Mouse (Mus musculus): ENCODE data around the gene Echdc3. TPM values are rescaled to one million over a fixed set of nuclear protein-coding genes. Genes with fewer than 3 reads are reported as not detected.

The Echdc3 gene
- total RNA-seq, 2 experiments from 2014 or later = 0.76 to 1.1 TPM

DNA sequence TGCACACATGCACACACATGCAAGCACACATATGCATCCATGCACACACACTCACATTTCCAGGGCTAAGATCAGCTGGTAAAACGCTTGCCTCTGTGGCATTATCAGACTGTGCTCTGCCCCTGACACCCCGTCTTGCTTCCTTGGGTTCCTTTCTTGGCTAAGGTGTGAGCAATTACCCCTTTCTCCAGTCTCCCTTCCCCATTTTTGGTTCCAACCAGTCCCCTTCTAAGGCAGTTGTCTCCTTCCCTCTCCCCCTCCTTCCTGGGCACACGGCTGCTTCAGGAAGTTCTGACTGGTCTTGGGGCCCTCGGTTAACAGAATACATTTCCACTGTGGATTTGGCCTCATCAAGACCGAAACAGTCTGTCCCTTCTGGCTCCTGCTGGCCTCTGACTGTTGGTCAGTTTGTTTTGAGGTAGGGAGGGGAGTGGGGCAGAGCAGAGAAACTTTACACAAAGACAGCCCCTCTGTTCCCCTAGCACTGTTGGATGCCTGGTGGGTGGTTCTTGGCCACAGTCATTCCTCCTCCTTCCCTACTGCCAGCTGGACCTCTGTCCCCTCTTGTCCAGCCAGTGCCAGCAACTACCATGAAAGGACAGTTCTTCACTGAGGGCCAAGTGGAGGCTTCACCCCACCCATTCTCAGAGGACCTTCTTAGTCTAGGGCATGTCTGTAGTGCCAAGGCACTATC lies 16.9 kb upstream of the Echdc3 start:
- DNase-seq (ENCODE audit: low spot score in 2 of 2) = peak in 1 of 2 experiments; percentile 29
- intact Hi-C loops (cut with DNase I) = no loop called here

DNA sequence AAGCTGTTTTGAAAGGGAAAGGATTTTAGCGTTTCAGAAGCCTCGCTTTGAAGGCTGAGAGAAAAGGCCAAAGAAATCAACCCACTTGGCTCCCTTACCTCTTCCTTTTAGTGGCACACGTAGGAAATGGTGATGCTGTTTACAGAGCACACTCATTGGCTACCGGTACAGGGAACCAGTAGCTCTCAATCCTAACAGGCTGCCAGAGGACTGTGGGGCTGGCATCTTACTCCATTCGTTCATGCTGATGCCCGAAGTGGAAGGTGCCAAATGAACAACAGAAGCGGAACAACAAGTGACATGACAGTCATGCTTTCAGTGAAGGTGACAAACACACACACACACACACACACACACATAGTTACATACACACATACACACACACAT lies 14.2 kb upstream of the Echdc3 start:
- intact Hi-C loops (cut with DNase I) = loop anchor here (2.0 kb wide), 1 partner anchor 30 kb away; no protein-coding TSS in a partner anchor
- DNase-seq (ENCODE audit: low spot score in 2 of 2) = no peak

DNA sequence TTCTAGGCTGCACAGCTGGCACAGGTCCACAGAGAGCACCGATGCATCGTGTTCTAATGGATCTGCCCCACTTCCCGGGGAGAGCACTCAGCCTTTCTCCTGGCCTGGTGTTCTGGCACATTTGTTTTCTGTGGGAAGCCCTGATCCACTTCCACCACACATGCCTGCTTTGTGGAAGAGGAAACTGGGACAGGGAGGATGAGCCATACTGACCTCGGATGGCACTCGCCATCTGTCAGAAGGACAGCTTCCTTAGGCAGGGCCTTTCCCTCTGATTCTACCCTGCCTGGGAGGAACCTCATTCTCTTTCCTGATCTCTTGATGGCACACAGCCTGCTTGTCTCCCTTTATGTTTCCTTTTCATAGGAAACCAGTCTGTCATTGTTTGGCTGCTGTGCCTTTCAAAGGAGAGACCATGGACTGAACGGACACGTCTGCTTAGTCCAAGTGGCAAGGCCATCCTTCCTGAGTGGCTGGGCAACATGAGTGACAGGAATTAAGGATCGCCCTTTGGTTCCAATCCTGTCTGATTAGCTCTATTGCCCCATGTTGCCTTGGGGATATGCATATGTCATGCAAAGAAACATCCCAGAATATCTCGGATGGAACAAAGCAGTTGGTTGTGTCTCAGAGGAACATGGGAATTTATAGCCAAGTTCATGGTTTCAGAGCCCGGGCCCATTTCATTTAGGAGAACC lies 13.7 kb upstream of the Echdc3 start:
- DNase-seq (ENCODE audit: low spot score in 2 of 2) = peak in 1 of 2 experiments; percentile 55
- intact Hi-C loops (cut with DNase I) = loop anchor here (2.0 kb wide), 1 partner anchor 30 kb away; no protein-coding TSS in a partner anchor

DNA sequence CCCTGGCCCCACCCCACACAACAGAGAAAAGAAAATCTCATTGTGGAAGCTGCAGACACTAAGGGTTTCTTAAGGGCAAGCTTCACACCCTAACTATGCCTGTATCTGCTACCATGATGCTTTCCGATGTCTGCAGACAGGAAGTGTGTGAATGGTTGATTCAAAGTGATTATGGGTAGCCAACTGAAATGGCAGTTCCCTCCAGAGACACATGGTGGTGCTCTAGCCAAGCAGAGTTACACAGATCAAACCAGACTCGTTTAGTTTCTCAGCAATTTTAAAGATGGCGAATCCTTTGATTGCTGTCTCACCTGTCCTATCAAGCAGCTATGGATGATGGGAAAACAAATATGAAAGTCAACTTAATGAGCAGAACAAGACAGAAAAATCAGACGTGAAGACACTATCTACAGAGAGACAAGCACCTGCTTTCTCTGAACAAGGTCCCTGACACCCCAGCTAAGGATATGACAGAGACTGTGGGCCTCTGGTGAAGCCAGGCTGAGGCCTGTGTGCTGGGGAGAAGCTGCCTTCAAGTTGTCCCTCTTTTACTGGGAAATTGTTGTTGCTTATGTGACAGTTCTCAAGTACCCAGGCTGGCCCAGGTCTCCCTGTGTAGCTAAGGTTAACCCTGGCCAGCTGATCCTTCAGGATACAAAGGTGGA lies 7.4 kb upstream of the Echdc3 start:
- peak; percentile 83 to 85 for DNase-seq (ENCODE audit: low spot score in 2 of 2)
- intact Hi-C loops (cut with DNase I) = loop anchor here (1.0 to 5.0 kb wide), 2 partner anchors 102 to 185 kb away; partner anchors contain the start of gene Usp6nl

DNA sequence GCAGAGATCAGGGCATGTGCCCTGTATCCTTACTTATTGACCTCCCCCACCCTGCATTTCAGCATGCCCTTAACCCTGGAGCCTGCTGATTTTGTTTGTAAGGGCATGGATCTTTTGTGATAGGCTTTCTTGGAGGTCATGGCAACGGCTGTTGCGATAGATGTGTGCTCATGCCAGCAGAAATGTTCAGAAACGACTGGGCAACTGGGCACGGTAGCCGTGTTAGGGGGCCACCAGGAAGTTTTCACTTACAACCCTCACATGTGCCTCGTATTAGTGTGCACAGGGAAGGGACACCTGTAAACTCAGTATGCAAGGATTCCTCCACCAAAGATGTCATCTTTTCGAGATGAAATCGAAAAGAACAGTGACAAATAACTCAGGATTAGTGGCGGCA lies 508 bp downstream of the Echdc3 start:
- intact Hi-C loops (cut with DNase I) = no loop called here

DNA sequence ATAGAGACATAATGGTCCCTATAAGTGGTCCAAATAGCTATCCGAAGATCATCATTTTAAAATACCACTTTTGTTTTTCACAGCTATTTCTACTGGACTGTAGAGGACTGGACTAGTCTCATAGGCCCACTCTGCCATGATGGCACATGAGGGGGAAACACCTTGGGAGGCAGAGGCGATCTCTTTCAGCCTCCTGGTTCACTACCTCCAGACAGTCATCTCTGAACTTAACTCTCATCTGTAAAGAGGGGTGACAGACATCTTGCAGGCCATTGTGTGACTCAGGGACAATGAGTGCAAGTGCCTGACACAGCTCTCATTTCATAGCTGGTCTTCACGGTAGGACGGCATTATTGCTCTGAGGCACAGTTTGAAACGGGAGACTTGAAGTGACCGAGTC lies 2.0 kb downstream of the Echdc3 start:
- intact Hi-C loops (cut with DNase I) = no loop called here
- no peak for DNase-seq (ENCODE audit: low spot score in 2 of 2)

More for the DNA sequence above, 508 bp downstream of the Echdc3 start:
- no peak for DNase-seq (ENCODE audit: low spot score in 2 of 2)

DNA sequence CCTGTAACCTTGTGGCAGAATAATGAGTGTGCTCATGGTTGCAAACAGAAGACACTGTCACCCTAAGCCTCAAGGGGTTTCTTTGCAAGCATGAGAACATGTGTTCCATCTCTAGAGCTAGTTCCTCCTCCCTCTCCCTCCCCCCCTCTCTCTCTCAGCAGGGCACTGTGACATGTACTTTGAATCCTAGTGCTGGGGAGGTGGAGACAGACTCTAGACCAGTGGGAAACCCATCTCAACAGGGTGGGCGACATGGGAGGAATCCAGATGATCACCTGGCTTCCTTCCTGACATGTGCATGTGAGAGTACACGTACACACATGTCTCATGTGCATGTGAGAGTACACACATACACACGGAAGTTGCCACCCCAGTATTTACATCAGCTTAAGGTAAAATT lies 3.1 kb downstream of the Echdc3 start:
- intact Hi-C loops (cut with DNase I) = no loop called here
- no peak for DNase-seq (ENCODE audit: low spot score in 2 of 2)

DNA sequence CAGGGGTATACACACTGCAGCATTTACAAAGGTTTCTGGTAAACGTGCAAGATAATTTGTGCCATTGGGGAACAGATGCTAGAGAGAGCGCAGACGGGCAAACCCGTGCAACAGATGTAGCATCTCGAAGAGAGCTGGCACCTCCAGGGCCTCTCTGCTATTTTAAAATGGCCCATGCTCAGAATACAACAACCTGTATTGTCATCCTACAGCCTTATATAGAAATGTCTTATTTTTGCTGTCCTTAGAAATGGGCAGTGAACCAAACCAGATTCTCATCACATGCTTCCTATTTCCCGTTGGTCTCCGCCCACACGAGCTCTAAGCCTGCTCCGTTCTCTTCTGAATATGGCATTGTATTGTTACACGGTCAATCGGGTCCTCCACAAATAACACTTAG lies 3.7 kb downstream of the Echdc3 start:
- intact Hi-C loops (cut with DNase I) = no loop called here
- DNase-seq (ENCODE audit: low spot score in 2 of 2) = peak; percentile 45 to 78

DNA sequence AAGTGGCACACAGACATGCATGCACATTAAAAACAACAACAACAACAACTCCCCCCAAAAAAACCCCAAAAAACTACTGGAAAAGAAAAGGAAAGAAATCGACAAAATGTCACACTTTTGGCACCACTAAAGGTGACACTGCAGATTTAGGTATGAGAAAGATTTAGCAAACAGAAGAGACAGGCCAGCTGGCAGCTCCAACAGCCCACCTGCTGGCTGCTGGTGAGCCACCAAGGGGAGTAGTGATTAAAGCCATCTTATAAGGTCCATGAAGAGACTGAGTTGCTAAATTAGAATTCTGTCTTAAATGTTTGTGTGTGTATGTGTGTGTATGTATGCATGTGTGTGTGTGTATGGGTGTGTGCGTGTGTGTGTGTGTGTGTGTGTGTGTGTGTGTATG lies 5.1 kb downstream of the Echdc3 start:
- no peak for DNase-seq (ENCODE audit: low spot score in 2 of 2)
- intact Hi-C loops (cut with DNase I) = no loop called here

DNA sequence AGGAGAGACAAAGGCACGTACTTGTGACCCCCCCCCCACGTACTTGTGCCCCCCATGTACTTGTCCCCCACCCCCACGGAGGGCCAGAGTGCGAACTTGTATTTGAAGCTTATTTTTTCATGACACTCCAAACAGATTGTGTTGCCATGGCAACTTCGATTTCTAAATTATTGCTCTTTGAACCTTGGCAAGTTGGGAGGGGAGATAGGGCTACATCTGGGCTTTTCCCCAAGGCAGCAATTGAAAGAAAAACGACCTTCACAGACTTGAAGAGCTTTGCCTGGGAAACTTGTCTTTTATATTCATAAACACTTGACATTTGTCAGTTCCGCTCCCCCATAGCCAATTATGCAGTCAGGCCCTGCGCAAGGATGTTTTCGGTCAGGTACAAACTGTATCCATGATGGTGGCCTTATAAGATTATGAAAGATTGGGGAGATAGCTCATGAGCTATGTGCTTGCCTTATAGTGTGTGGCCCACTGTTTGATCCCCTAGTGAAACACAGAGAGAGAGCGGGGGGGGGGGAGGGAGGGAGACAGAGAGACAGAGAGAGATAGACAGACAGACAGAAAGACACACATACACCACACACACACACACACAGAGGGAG lies 16.4 kb downstream of the Echdc3 start:
- DNase-seq (ENCODE audit: low spot score in 2 of 2) = no peak
- intact Hi-C loops (cut with DNase I) = no loop called here

DNA sequence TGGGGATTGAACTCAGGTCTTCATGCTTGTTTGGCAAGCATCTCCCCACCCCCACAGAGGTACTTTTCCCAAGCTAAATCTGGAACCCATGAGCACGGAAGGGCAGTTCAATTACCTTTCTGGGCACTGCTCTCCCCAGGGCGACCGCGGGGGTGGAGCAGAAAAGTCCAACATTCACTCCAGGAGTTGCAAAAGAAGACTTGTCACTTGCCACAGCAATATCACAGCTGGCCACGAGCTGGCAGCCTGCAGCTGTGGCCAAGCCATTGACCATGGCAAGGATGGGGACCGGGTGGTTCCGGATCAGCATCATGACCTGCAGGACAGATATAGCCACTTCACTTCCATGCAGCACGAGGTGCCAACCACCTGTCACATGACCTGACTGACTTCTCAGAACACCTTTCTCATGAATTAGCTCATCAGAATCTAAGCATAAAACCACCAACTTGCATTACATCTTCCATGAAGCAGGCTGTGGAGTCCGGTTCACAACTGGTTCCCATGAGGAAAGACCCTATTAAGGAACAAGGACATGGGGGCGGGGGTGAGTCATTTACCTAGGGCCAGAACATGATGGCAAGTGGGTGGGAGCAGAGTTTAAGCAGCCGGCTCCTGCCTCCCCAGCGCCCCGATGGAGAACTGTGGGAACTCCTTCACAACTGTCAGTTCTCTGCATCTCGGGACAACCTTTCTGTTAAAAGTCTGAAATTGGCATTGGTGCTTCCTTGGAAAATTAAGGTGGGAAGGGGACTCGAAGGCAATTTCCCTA lies 17.2 kb downstream of the Echdc3 start:
- no peak for DNase-seq (ENCODE audit: low spot score in 2 of 2)
- intact Hi-C loops (cut with DNase I) = no loop called here

DNA sequence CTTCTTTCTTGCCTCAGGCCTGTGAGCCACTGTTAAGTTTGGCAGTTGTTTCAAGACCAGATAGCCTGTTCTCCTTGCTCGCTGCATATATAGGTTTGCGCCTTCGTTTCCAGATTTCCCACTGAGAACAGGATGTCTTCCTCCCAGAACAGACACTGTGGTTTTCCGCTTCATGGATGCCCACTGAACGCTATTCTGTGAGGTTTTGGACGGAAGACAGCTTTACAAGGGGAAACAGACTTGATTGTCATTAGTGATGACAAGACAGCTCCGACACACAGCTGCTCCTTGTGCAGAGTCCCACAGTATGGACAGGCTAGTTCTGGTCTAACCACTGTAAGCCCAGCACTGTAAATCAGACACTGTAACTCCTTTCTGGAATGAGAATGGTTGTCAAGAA lies 18.3 kb downstream of the Echdc3 start:
- no peak for DNase-seq (ENCODE audit: low spot score in 2 of 2)
- intact Hi-C loops (cut with DNase I) = no loop called here

DNA sequence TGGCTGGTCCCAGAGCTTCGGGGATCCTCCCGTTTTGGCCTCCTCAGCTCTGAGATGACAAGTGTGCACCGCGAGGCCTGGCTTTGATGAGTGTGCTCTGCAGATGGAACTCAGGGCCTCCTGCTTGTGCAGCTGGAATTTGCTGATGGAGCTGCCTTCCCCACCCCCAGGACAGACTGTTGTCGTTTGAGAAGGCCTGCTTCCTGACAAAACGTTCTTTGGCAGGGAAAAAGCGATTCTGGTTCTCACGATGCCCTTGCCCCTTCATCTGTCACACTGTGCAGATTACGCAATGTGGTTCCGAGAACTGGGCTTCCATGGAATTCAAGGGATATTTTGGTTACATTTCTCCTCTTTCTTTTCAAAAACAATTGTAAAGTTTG lies 19.3 kb downstream of the Echdc3 start:
- DNase-seq (ENCODE audit: low spot score in 2 of 2) = no peak
- intact Hi-C loops (cut with DNase I) = loop anchor here (1.0 kb wide), 1 partner anchor 212 kb away; no protein-coding TSS in a partner anchor

DNA sequence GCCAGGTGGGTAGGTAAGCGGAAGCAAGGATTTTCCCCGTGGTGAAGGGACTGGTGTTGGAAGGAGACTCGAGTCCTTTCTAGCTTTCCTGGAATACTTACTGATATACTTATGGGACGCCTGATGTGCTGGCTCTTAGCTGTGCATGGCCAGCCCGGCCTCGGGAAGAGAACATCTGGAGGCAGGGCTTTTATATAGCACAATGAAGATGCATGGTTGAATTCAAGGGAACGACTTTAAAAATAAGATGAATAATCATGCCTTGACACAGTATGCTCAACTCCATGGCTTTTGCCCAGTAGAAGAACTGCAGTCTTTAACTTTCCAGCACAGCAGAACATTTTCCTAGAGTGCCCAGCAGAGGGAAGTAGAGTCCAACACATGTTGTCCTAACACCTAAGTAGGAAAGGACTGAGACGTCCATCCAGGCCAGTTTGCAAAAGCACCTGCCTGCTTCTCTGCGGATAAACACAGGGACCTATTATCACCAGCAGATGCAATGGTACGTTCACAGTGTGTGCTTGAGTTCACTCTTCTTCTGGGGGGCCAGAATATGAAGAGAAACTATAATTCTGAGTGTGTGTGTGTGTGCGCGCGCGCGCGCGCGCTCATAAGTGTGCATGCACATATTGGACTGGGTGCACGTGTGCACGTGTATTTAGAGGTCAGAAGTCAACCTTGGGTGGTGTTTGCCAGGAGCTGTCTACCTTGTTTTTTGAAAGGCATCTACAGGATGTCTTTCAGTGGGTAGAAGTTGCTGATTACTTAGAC lies 19.8 kb downstream of the Echdc3 start:
- intact Hi-C loops (cut with DNase I) = loop anchor here (1.0 kb wide), 1 partner anchor 212 kb away; no protein-coding TSS in a partner anchor
- peak; percentile 69 to 77 for DNase-seq (ENCODE audit: low spot score in 2 of 2)

DNA sequence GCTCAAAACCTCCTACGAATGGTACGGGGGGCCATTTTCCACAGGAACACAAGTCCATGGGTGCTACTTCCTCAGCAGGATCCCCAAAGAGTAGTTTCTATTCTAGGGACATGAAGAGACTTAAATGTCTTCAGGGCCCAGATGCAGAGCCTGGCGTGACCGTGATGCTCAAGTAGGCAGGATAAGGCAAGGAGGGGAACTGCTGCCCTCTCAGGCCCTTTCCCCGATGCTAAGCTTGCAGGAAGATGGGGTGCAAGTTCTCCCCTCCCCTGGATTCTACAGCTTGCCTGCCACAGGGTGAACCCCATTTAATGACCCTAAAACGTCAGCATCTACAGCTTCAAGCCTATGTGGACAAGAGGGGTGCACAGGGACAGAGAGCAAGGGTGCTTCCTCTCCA lies 22.8 kb downstream of the Echdc3 start:
- DNase-seq (ENCODE audit: low spot score in 2 of 2) = no peak

DNA sequence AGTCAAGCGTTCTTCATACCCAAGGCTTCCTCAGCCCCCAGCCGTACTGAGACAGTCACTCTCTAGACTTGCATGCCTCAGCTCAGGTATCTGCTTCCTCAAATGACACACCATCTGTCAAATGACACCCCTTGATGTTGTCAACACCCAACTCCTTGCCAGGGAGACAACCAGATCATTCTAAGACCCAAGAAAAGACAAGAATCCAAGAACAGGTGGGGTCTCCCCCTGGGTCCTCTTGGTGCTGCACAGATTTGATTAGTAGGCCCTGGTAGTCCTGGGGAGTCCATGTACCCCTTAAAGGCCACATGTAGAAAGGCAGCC lies 23.2 kb downstream of the Echdc3 start:
- DNase-seq (ENCODE audit: low spot score in 2 of 2) = no peak
- intact Hi-C loops (cut with DNase I) = no loop called here

More for the DNA sequence above, 22.8 kb downstream of the Echdc3 start:
- intact Hi-C loops (cut with DNase I) = no loop called here

DNA sequence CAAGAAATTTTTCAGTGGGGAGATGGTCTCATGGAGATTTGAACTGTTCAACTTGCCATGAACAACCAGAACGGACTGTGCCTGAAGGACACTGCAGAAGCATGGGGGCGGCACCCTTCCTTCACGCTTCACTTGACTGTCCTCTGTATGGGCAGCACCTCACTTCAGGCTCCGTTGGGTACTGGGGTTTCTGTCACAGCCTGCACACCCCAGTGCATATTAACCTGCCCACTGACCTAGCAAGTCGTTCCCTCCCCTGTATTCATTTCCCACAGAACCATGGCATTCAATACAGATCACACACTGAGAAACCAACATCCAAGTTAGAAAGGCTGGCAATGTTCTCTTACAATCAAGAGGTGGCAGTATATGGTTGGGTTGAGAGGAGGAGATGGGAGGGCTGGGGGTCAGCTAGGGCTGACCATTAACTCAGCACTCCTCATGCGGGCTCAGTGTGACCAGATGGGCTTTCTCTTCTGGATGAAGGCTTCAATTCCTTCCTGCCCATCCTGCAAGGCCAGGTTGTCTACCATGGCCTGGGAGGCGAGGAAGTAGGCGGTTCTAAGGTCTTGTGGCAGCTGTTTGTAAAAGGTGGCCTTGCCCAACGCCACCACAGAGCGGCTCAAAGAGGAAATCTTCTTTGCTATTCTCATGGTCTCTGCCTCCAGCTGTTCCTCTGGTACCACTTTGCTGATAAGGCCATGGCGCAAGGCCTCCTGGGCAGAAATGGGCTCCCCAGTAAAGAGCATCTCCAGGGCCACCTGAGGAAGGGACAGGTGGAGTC lies 23.8 kb downstream of the Echdc3 start:
- intact Hi-C loops (cut with DNase I) = no loop called here
- DNase-seq (ENCODE audit: low spot score in 2 of 2) = no peak

DNA sequence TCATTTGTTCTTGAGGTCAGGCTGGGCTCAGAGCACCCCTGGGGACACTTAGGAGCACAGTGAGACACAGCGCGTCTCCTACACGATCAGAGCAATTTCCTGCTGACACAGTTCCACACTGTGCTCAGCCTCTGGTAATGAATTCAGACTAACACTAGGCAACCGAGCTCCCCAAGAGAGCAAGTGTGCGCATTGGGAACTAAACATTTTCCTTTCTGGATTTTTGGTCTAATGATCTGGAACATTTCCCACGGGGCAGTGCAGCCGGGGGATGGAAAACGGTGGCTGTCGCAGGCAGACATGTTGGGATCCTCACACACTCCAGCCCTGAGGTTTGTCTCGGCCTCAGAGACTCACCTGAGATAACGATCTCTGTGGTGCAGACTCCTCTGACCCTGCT lies 25.4 kb downstream of the Echdc3 start:
- intact Hi-C loops (cut with DNase I) = no loop called here
- DNase-seq (ENCODE audit: low spot score in 2 of 2) = peak in 1 of 2 experiments; percentile 16
